Mouse (Mus musculus) olfactory bulb, adult 2 months (tissue): ENCODE measurements around the gene Spag16. TPM values are rescaled to one million over a fixed set of nuclear protein-coding genes. Genes with fewer than 3 reads are reported as not detected.

ENCODE experiments used
- H3K27ac ChIP-seq: fragments of 200-500 bp; 2 replicates; pipeline ENCODE4 v1.5.1; 2012; ENCODE audit warnings: low read depth, low read length; ENCODE audit not compliant: insufficient read depth
- H3K4me1 ChIP-seq: fragments of 200-500 bp; 2 replicates; pipeline ENCODE4 v1.6.1; 2012; ENCODE audit warnings: low read length; ENCODE audit not compliant: control insufficient read depth, insufficient read depth
- H3K4me3 ChIP-seq: fragments of 200-500 bp; 2 replicates; pipeline ENCODE4 v1.5.1; 2012; ENCODE audit warnings: mild to moderate bottlenecking, low read depth, low read length, moderate library complexity; ENCODE audit not compliant: insufficient read depth
- CTCF ChIP-seq: fragments of 200-500 bp; IDR thresholded peaks from 2 replicates; pipeline ENCODE4 v1.5.1; 2012; ENCODE audit warnings: low read depth, mild to moderate bottlenecking, low read length, moderate library complexity; ENCODE audit not compliant: insufficient read depth
- POLR2A ChIP-seq: fragments of 200-500 bp; IDR thresholded peaks from 2 replicates; pipeline ENCODE4 v1.6.1; 2012; ENCODE audit warnings: mild to moderate bottlenecking, low read depth, low read length, moderate library complexity; ENCODE audit not compliant: insufficient read depth
- WGBS: fragments of 180-500 bp; shearing (Covaris S2); methylation state at CpG from one replicate; pipeline ENCODE4 v1.1.7; 2018; 5-methylcytosine and 5-hydroxymethylcytosine counted together
- polyA plus RNA-seq: library from polyadenylated mRNA; stranded (reverse); fragments of >200 nt; gene quantifications from 2 replicates; pipeline ENCODE4 v1.2.4, GENCODE M21; 2012; ENCODE audit warnings: low replicate concordance; ENCODE audit not compliant: missing spikeins, insufficient read depth, insufficient read length

Spag16 gene
- polyA plus RNA-seq, 1 experiment = not detected

DNA sequence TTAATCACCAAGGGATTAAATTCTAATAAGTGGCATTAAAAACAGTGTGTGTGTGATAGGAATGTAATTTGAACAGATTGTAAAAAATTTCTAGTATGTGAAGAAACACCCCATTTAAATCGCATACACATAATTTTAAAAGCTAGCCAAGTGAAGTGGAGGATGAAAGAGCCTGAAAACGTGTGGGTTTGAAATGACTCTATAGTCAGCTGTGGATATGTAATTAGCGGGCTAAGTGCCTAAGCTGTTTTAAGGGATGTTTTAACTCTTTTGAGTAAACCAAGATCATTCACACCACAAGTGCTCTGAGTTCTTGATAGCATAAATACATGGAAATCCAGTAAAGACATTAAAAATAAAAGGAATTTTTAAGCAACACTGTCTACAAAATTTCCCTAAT lies 524.6 kb downstream of the Spag16 start:
- WGBS = 20% methylated on average over 3 of the region's 3 CpGs

DNA sequence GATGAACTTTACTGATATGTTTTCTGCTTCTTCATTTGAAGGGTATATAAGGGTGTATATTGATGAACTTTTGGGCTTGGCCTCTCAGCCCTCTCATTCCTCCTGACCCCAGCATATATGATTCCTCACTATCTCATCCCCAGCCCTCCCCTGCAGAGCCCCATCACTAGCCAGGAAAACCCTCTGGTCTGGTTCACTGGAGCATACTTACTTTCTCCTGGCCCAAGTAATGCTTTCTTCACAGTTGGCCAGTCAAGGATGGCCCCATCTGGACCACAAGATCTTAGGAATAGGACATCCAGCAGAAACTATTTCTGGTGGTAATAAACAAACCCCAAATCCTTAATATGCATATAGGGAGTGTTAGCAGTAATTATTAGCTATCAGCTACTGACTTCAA lies 527.2 kb downstream of the Spag16 start:
- TF ChIP-seq POLR2A = no peak
- TF ChIP-seq CTCF = no peak
- H3K4me3 ChIP-seq = no peak overlapping the region
- H3K27ac ChIP-seq = no peak overlapping the region
- H3K4me1 ChIP-seq = no peaks in the 10 kb centered on the region

More for the DNA sequence above, 524.6 kb downstream of the Spag16 start:
- H3K4me3 ChIP-seq = no peak overlapping the region
- no peak overlapping the region for H3K27ac ChIP-seq
- TF ChIP-seq CTCF = no peak
- no peak for TF ChIP-seq POLR2A
- H3K4me1 ChIP-seq = no peaks in the 10 kb centered on the region

DNA sequence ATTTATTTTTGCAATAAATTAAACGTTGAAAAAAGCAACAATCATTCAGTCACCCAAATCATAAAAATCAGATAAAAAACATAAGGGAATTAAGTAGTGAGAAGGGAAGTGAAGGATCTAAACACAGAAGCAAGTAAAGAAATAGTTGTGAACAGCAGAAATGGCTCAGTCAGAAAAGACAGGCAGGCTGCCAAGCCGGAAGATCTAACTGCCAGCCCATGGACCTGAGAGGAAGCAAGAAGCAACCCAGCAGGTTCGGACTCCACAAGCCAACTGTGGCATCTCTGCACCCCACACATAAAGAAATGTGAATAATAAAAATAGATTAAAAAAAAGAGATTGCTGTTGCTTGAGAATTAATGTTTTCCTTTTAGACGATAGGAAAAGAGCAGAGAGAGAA lies 545.0 kb downstream of the Spag16 start:
- Histone ChIP-seq H3K4me1 (no peaks in the 10 kb centered on the region), H3K27ac (no peak overlapping the region), H3K4me3 (no peak overlapping the region)
- WGBS = 54% methylated on average over 4 of the region's 4 CpGs
- TF ChIP-seq POLR2A (no peak), CTCF (no peak)

DNA sequence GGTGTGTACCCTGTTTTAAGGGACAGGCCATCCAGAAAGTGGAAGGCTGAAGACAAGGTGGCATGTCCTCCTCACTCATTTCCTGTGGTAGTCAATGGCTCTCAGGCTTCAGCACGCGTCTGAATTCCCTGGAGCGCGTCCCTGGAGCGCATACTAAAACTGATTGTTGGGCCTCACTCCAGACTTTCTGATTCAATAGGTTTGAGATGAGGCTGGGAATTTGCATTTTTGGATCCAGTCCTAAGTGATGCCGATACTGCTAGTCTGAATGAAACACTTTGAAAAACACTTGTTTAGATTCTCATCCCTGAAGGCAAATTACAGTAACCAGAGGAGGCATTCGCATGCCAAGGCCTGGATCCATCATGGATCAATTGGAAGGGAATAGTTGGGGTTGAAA lies 553.3 kb downstream of the Spag16 start:
- 60% methylated on average over 7 of the region's 7 CpGs for WGBS
- Histone ChIP-seq H3K27ac (no peak overlapping the region), H3K4me1 (no peaks in the 10 kb centered on the region), H3K4me3 (no peak overlapping the region)
- no peak for TF ChIP-seq POLR2A
- no peak for TF ChIP-seq CTCF

DNA sequence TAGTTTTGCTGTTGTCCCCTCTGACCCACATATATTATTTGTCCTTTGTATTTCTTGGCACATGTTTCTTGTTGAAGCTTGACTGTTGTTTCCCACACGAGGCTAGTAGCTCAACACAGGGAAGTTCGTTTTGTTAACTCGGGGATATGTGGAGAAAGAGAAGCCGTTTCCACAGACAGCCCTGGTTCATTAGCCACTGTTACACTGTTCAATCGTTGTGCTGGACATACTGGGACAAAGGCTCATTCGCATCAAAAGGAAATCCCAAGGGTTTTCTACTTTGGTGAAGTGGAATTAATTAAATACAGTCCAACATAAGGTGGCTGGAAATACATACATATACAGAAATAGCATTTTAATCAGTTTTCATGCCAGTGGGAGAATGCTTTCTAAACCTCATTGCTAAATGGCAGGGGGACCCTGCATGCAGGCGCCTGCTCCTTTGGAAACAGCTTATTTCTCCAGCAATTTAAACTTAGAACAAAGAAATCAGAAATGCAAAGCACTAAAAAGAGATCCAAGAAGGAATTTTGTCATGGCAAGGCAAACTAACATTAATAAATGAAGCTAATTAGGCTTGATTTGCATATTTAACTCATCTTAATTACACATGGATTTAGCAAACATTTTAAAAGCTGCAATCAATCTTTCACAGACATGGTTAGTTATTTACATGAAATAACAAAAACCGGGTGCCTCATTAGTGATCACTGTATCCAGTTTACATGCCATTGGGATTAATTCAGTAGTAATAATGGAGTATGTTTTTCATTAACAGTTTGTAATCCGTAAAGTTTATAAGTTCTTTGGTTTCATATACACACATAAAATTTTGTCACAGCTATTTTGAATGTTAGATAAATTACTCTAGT lies 615.7 kb downstream of the Spag16 start:
- WGBS = 44% methylated on average over 9 of the region's 9 CpGs
- no peaks in the 10 kb centered on the region for H3K4me1 ChIP-seq
- H3K4me3 ChIP-seq = no peak overlapping the region
- no peak overlapping the region for H3K27ac ChIP-seq
- no peak for TF ChIP-seq POLR2A
- TF ChIP-seq CTCF = no peak

DNA sequence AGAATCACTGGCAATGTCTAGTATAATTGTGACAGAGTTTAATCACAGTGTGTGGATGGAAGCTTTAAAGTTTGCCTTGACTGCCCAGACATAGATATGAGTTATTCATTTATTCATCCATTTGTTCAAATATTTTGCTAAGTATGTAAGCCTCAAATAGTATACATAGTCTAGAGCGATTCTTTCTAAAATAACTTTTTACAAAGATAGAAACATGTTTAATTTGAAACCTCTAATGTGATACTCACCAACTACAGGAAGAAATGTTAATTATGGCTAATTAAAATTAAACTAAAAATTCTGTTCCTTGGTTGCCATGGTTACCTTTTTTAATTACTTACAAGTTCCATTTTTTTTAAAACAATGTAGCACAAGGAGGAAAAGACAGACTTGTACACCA lies 653.1 kb downstream of the Spag16 start:
- TF ChIP-seq POLR2A (no peak), CTCF (no peak)
- Histone ChIP-seq H3K27ac (no peak overlapping the region), H3K4me3 (no peak overlapping the region), H3K4me1 (no peaks in the 10 kb centered on the region)
- 60% methylated on average over 1 of the region's 1 CpGs for WGBS

DNA sequence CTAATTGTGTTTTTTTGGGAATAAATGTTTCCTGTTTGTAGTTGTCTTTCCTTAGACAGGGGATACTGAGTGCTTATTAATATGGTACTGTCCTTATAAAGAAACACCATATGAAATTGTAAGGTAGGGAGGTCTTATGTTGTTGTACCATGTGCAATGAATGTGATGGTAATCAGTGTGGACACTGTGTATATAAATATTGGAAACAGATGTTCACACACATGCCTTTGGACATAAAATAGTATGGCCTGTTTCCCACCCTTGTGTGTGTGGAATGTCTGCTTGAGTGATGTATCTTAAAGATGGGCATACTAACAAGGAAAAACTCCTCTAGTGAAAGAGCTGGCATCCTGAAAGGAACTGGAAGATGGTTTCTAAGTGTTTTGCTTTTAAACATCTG lies 692.1 kb downstream of the Spag16 start:
- H3K4me3 ChIP-seq = no peak overlapping the region

DNA sequence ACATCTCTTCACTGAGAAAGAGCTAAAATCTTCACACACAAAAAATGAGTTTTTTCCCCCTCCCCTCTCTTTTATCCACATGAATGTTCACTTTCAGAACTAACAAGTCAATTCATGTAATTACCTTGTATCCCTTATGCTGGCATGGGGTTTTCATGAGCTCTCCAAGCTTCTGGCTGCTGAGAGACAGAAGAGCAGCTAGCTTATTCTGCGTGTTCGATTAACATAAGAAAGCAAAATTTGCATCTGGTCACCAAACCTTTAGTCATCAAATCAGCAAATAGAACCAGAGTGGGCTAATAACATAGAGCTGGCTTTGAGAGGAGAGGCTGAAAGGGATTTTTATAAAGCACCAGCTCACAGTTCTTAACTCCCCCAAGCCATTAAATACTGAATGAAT lies 700.4 kb downstream of the Spag16 start:
- no peak overlapping the region for H3K27ac ChIP-seq
- no peak for TF ChIP-seq CTCF
- TF ChIP-seq POLR2A = no peak
- H3K4me1 ChIP-seq = no peaks in the 10 kb centered on the region
- WGBS = 40% methylated on average over 2 of the region's 2 CpGs
- H3K4me3 ChIP-seq = no peak overlapping the region

More for the DNA sequence above, 692.1 kb downstream of the Spag16 start:
- H3K27ac ChIP-seq = no peak overlapping the region
- no peaks in the 10 kb centered on the region for H3K4me1 ChIP-seq
- TF ChIP-seq POLR2A (no peak), CTCF (no peak)

DNA sequence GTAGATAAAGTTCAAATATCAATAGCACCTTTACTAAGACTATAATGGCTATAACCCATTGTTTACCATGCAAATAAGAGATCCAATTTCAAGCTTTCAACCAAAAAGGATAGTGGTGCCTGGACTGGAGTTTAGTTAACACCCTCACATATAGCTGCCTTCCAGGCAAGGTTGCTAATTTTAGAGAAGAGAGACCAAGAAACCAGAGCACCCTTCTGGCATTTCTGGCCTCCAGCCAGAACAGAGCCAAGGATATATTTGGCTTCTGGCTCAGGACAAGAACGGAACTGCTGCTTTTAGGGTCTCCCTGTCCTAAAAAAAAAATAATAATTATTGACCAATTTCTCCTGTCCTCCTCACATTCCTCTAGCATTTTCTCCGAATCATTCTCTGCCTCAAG lies 703.0 kb downstream of the Spag16 start:
- TF ChIP-seq CTCF (no peak), POLR2A (no peak)
- H3K27ac ChIP-seq = no peak overlapping the region
- H3K4me3 ChIP-seq = no peak overlapping the region
- no peaks in the 10 kb centered on the region for H3K4me1 ChIP-seq
- WGBS = 79% methylated on average over 2 of the region's 2 CpGs
